In genomic region chr11:120609250-120609649, GRCm38 (mm10) we compare ENCODE assay signal across 7 mouse cellular contexts. TPM values are rescaled to one million over a fixed set of nuclear protein-coding genes. Genes with fewer than 3 reads are reported as not detected.
A peak's percentile ranks its signal among the peaks of the same experiment; 100 is the strongest.
DNase-seq lines count a peak whose midpoint lies in the region; ATAC-seq and TF ChIP-seq lines count a peak whose summit lies in the region.

No protein-coding gene starts in this region.

- H3K4me3 ChIP-seq in lung, embryonic 16.5 days (ENCODE audit: low read length) = no peak overlapping the region
- no peak overlapping the region for H3K4me3 ChIP-seq in lung, postnatal 0 days (ENCODE audit: low read depth, low read length)
- H3K4me3 ChIP-seq in embryonic facial prominence, embryonic 10.5 days = peak overlapping the region; percentile 49
- H3K4me3 ChIP-seq in kidney, embryonic 15.5 days (replicated peaks) = peak overlapping the region; percentile 37; the same call in 1 of the 2 replicates
- no peak overlapping the region for H3K4me3 ChIP-seq in neural tube, embryonic 15.5 days (replicated peaks)

- no peak overlapping the region for H3K27ac ChIP-seq in lung, embryonic 16.5 days (ENCODE audit: low read length)
- H3K27ac ChIP-seq in lung, postnatal 0 days (ENCODE audit: low read length) = no peak overlapping the region
- peak overlapping the region; percentile 20; the same call in 1 of the 2 replicates for H3K27ac ChIP-seq in embryonic facial prominence, embryonic 10.5 days (replicated peaks)
- peak overlapping the region; percentile 33 for H3K27ac ChIP-seq in kidney, embryonic 15.5 days
- no peak overlapping the region for H3K27ac ChIP-seq in neural tube, embryonic 15.5 days (replicated peaks)

- ATAC-seq in lung, embryonic 16.5 days (ENCODE audit: low read depth) = no peak
- ATAC-seq in lung, postnatal 0 days = no peak
- ATAC-seq in kidney, embryonic 15.5 days (replicated peaks; ENCODE audit: low FRiP score) = peak; percentile 63
- ATAC-seq in neural tube, embryonic 15.5 days (ENCODE audit: low FRiP score) = no peak
- ATAC-seq in erythroblast, adult 5-6 weeks (replicated peaks; ENCODE audit: low FRiP score, poor library complexity, severe bottlenecking) = no peak

- peak overlapping the region; percentile 73; the same call in 1 of the 2 replicates for H3K4me2 ChIP-seq in lung, embryonic 16.5 days (ENCODE audit: low read depth, low read length)
- no peak overlapping the region for H3K4me2 ChIP-seq in lung, postnatal 0 days (replicated peaks; ENCODE audit: low read depth, low read length)
- H3K4me2 ChIP-seq in kidney, embryonic 15.5 days = peak overlapping the region; percentile 65
- 0 out of 2 replicates have a peak overlapping the region, but pooled peaks have one; percentile 56 for H3K4me2 ChIP-seq in neural tube, embryonic 15.5 days

- DNase-seq in lung, postnatal 0 days (ENCODE audit: low spot score) = no peak
- DNase-seq in embryonic facial prominence, embryonic 10.5 days (ENCODE audit: low spot score) = no peak
- DNase-seq in Muller cell, postnatal 12 days (ENCODE audit: inconsistent ontology term) = no peak

- 37% methylated on average over 8 of the region's 8 CpGs for WGBS in lung, embryonic 16.5 days
- WGBS in lung, postnatal 0 days = 55% methylated on average over 8 of the region's 8 CpGs
- WGBS in embryonic facial prominence, embryonic 10.5 days = 42% methylated on average over 8 of the region's 8 CpGs
- 20% methylated on average over 8 of the region's 8 CpGs for WGBS in kidney, embryonic 15.5 days
- 36% methylated on average over 8 of the region's 8 CpGs for WGBS in neural tube, embryonic 15.5 days

- TF ChIP-seq EP300 in lung, postnatal 0 days (IDR thresholded peaks at IDR 0.05) = no peak

- peak overlapping the region; percentile 65 for H3K9ac ChIP-seq in lung, embryonic 16.5 days (ENCODE audit: low read length)
- no peak overlapping the region for H3K9ac ChIP-seq in lung, postnatal 0 days (replicated peaks; ENCODE audit: low read depth)
- H3K9ac ChIP-seq in kidney, embryonic 15.5 days = no peak overlapping the region; the same call in 1 of the 2 replicates
- no peak overlapping the region for H3K9ac ChIP-seq in neural tube, embryonic 15.5 days (replicated peaks)

- peaks cover 21% of the 10 kb centered on the region for H3K36me3 ChIP-seq in lung, embryonic 16.5 days (ENCODE audit: control insufficient read depth, insufficient read depth, low read length)
- H3K36me3 ChIP-seq in lung, postnatal 0 days (ENCODE audit: insufficient read depth, low read length) = 0 out of 2 replicates have a peak, but pooled peaks cover 12% of the 10 kb centered on the region
- H3K36me3 ChIP-seq in embryonic facial prominence, embryonic 10.5 days (replicated peaks) = peaks cover 86% of the 10 kb centered on the region
- H3K36me3 ChIP-seq in kidney, embryonic 15.5 days = peaks cover 66% of the 10 kb centered on the region
- peaks cover 71% of the 10 kb centered on the region for H3K36me3 ChIP-seq in neural tube, embryonic 15.5 days

- no peaks in the 10 kb centered on the region for H3K9me3 ChIP-seq in lung, embryonic 16.5 days (ENCODE audit: control insufficient read depth, low read length)
- H3K9me3 ChIP-seq in lung, postnatal 0 days (ENCODE audit: low read length) = no peaks in the 10 kb centered on the region
- H3K9me3 ChIP-seq in embryonic facial prominence, embryonic 10.5 days = no peaks in the 10 kb centered on the region
- no peaks in the 10 kb centered on the region for H3K9me3 ChIP-seq in kidney, embryonic 15.5 days (replicated peaks)
- H3K9me3 ChIP-seq in neural tube, embryonic 15.5 days (replicated peaks) = no peaks in the 10 kb centered on the region

- H3K27me3 ChIP-seq in lung, embryonic 16.5 days (ENCODE audit: control insufficient read depth, insufficient read depth, low read depth, low read length) = no peaks in the 10 kb centered on the region
- no peaks in the 10 kb centered on the region for H3K27me3 ChIP-seq in lung, postnatal 0 days (replicated peaks; ENCODE audit: insufficient read depth, low read length)
- H3K27me3 ChIP-seq in embryonic facial prominence, embryonic 10.5 days (replicated peaks; ENCODE audit: low read depth, poor library complexity, severe bottlenecking) = peaks cover 40% of the 10 kb centered on the region
- no peaks in the 10 kb centered on the region for H3K27me3 ChIP-seq in kidney, embryonic 15.5 days
- H3K27me3 ChIP-seq in neural tube, embryonic 15.5 days (replicated peaks) = peaks cover 3% of the 10 kb centered on the region; the same call in 1 of the 2 replicates

- no peak for TF ChIP-seq CTCF in lung, postnatal 0 days (IDR thresholded peaks at IDR 0.05)

- peaks cover 19% of the 10 kb centered on the region for H3K4me1 ChIP-seq in lung, embryonic 16.5 days (replicated peaks; ENCODE audit: control insufficient read depth, insufficient read depth, low read length)
- H3K4me1 ChIP-seq in lung, postnatal 0 days (ENCODE audit: insufficient read depth, low read depth, low read length) = peaks cover 7% of the 10 kb centered on the region; the same call in 1 of the 2 replicates
- H3K4me1 ChIP-seq in embryonic facial prominence, embryonic 10.5 days = peaks cover 25% of the 10 kb centered on the region
- H3K4me1 ChIP-seq in kidney, embryonic 15.5 days = peaks cover 29% of the 10 kb centered on the region
- H3K4me1 ChIP-seq in neural tube, embryonic 15.5 days = peaks cover 12% of the 10 kb centered on the region

RNA-seq across cellular contexts. Expression of gene Npb, which starts 1.0 kb away (rescaled TPM):
- 1.5 and 1.6 TPM in 2 replicates for polyA plus RNA-seq in lung, embryonic 16.5 days (2015; fragmentation: Nextera tagmentation; extraction: Ambion mirVana)
- polyA plus RNA-seq in lung, postnatal 0 days (2015; fragmentation: Nextera tagmentation; extraction: Ambion mirVana) = 2.5 and 2.9 TPM in 2 replicates
- polyA plus RNA-seq in embryonic facial prominence, embryonic 10.5 days (2016; fragmentation: Nextera tagmentation; extraction: Ambion mirVana) = not detected in 2 replicates
- 24.4 and 25.2 TPM in 2 replicates for polyA plus RNA-seq in kidney, embryonic 15.5 days (2015; fragmentation: Nextera tagmentation; extraction: Ambion mirVana)
- polyA plus RNA-seq in neural tube, embryonic 15.5 days (2015; fragmentation: Nextera tagmentation; extraction: Ambion mirVana) = 0.86 and 3.2 TPM in 2 replicates
- total RNA-seq in erythroblast, adult 5-6 weeks (2015; ENCODE audit: low replicate concordance) = not detected in 2 replicates
- not detected in 2 replicates for total RNA-seq in erythroblast, adult 5-6 weeks (2017; ENCODE audit: low replicate concordance)

RNA-seq across cellular contexts. Expression of gene Pcyt2, which starts 8.5 kb away (rescaled TPM):
- polyA plus RNA-seq in lung, embryonic 16.5 days (2015; fragmentation: Nextera tagmentation; extraction: Ambion mirVana) = 104 and 117 TPM in 2 replicates
- polyA plus RNA-seq in lung, postnatal 0 days (2015; fragmentation: Nextera tagmentation; extraction: Ambion mirVana) = 93.9 and 102 TPM in 2 replicates
- 142 and 145 TPM in 2 replicates for polyA plus RNA-seq in embryonic facial prominence, embryonic 10.5 days (2016; fragmentation: Nextera tagmentation; extraction: Ambion mirVana)
- polyA plus RNA-seq in kidney, embryonic 15.5 days (2015; fragmentation: Nextera tagmentation; extraction: Ambion mirVana) = 118 and 140 TPM in 2 replicates
- 224 and 248 TPM in 2 replicates for polyA plus RNA-seq in neural tube, embryonic 15.5 days (2015; fragmentation: Nextera tagmentation; extraction: Ambion mirVana)
- total RNA-seq in erythroblast, adult 5-6 weeks (2015; ENCODE audit: low replicate concordance) = 7.7 and 20.7 TPM in 2 replicates
- 19.8 and 39.8 TPM in 2 replicates for total RNA-seq in erythroblast, adult 5-6 weeks (2017; ENCODE audit: low replicate concordance)

RNA-seq across cellular contexts. Expression of gene Anapc11, which starts 11.0 kb away (rescaled TPM):
- polyA plus RNA-seq in lung, embryonic 16.5 days (2015; fragmentation: Nextera tagmentation; extraction: Ambion mirVana) = 215 and 224 TPM in 2 replicates
- polyA plus RNA-seq in lung, postnatal 0 days (2015; fragmentation: Nextera tagmentation; extraction: Ambion mirVana) = 138 and 151 TPM in 2 replicates
- 192 and 198 TPM in 2 replicates for polyA plus RNA-seq in embryonic facial prominence, embryonic 10.5 days (2016; fragmentation: Nextera tagmentation; extraction: Ambion mirVana)
- polyA plus RNA-seq in kidney, embryonic 15.5 days (2015; fragmentation: Nextera tagmentation; extraction: Ambion mirVana) = 193 and 206 TPM in 2 replicates
- 206 and 208 TPM in 2 replicates for polyA plus RNA-seq in neural tube, embryonic 15.5 days (2015; fragmentation: Nextera tagmentation; extraction: Ambion mirVana)
- 15.0 and 16.9 TPM in 2 replicates for total RNA-seq in erythroblast, adult 5-6 weeks (2015; ENCODE audit: low replicate concordance)
- 0.56 and 6.5 TPM in 2 replicates for total RNA-seq in erythroblast, adult 5-6 weeks (2017; ENCODE audit: low replicate concordance)

RNA-seq across cellular contexts. Expression of gene Alyref, which starts 11.1 kb away (rescaled TPM):
- 82.6 and 266 TPM in 2 replicates for polyA plus RNA-seq in lung, embryonic 16.5 days (2015; fragmentation: Nextera tagmentation; extraction: Ambion mirVana)
- 149 and 150 TPM in 2 replicates for polyA plus RNA-seq in lung, postnatal 0 days (2015; fragmentation: Nextera tagmentation; extraction: Ambion mirVana)
- polyA plus RNA-seq in embryonic facial prominence, embryonic 10.5 days (2016; fragmentation: Nextera tagmentation; extraction: Ambion mirVana) = 620 and 640 TPM in 2 replicates
- 494 TPM in 2 replicates for polyA plus RNA-seq in kidney, embryonic 15.5 days (2015; fragmentation: Nextera tagmentation; extraction: Ambion mirVana)
- polyA plus RNA-seq in neural tube, embryonic 15.5 days (2015; fragmentation: Nextera tagmentation; extraction: Ambion mirVana) = 219 and 265 TPM in 2 replicates
- 60.6 and 67.8 TPM in 2 replicates for total RNA-seq in erythroblast, adult 5-6 weeks (2015; ENCODE audit: low replicate concordance)
- 86.1 and 86.4 TPM in 2 replicates for total RNA-seq in erythroblast, adult 5-6 weeks (2017; ENCODE audit: low replicate concordance)

RNA-seq across cellular contexts. Expression of gene Sirt7, which starts 15.8 kb away (rescaled TPM):
- polyA plus RNA-seq in lung, embryonic 16.5 days (2015; fragmentation: Nextera tagmentation; extraction: Ambion mirVana) = 31.8 and 32.5 TPM in 2 replicates
- 45.3 and 46.0 TPM in 2 replicates for polyA plus RNA-seq in lung, postnatal 0 days (2015; fragmentation: Nextera tagmentation; extraction: Ambion mirVana)
- 27.7 and 29.5 TPM in 2 replicates for polyA plus RNA-seq in embryonic facial prominence, embryonic 10.5 days (2016; fragmentation: Nextera tagmentation; extraction: Ambion mirVana)
- 32.7 and 33.9 TPM in 2 replicates for polyA plus RNA-seq in kidney, embryonic 15.5 days (2015; fragmentation: Nextera tagmentation; extraction: Ambion mirVana)
- 43.2 and 45.1 TPM in 2 replicates for polyA plus RNA-seq in neural tube, embryonic 15.5 days (2015; fragmentation: Nextera tagmentation; extraction: Ambion mirVana)
- 21.9 and 26.1 TPM in 2 replicates for total RNA-seq in erythroblast, adult 5-6 weeks (2015; ENCODE audit: low replicate concordance)
- total RNA-seq in erythroblast, adult 5-6 weeks (2017; ENCODE audit: low replicate concordance) = 48.8 and 52.1 TPM in 2 replicates

Comparison
In these comparisons a context has a peak if more than half of its experiments do, and no peak if none do; other contexts are left out.
1. H3K27ac ChIP-seq: peak in embryonic facial prominence, embryonic 10.5 days (single experiment) and kidney, embryonic 15.5 days (single experiment); none in lung, embryonic 16.5 days (single experiment), lung, postnatal 0 days (single experiment) and neural tube, embryonic 15.5 days (single experiment).
2. H3K4me3 ChIP-seq: peak in embryonic facial prominence, embryonic 10.5 days (single experiment) and kidney, embryonic 15.5 days (single experiment); none in lung, embryonic 16.5 days (single experiment), lung, postnatal 0 days (single experiment) and neural tube, embryonic 15.5 days (single experiment).